ENCODE assay signal across 19 mouse cellular contexts in genomic region chr17:4954431-4954830, GRCm38 (mm10).
"Had no signal": no experiment of that assay in that cellular context is flagged by ENCODE, and none has a peak within 500 bp of the region (broad histone marks: within the 10 kb centered on the region; RNA-seq: fewer than 3 reads in every experiment).

No protein-coding gene starts in this region.

- H3K4me1 ChIP-seq: liver, embryonic 13.5 days; midbrain, embryonic 15.5 days had no signal

- H3K9ac ChIP-seq: liver, embryonic 13.5 days; midbrain, embryonic 15.5 days had no signal

- DNase-seq: kidney, adult 18-20 months; kidney, adult 9 months; kidney, postnatal 14 days; kidney, postnatal 4 days; left cerebral cortex, postnatal 4 days; liver, embryonic 13.5 days; lung, adult 2 months; lung, postnatal 14 days; lung, postnatal 4 days; right cerebral cortex, adult 18-20 months; right cerebral cortex, postnatal 14 days; right cerebral cortex, postnatal 4 days; thymus, adult 2 months; thymus, postnatal 14 days; thymus, postnatal 4 days had no signal

- H3K27ac ChIP-seq: liver, embryonic 13.5 days; midbrain, embryonic 15.5 days; stomach, postnatal 0 days had no signal

- ATAC-seq: midbrain, embryonic 15.5 days had no signal

- H3K27me3 ChIP-seq: liver, embryonic 13.5 days; midbrain, embryonic 15.5 days had no signal

- H3K36me3 ChIP-seq: liver, embryonic 13.5 days; midbrain, embryonic 15.5 days had no signal

- H3K4me3 ChIP-seq: liver, embryonic 13.5 days; midbrain, embryonic 15.5 days; myocyte had no signal

- H3K4me2 ChIP-seq: liver, embryonic 13.5 days; midbrain, embryonic 11.5 days; midbrain, embryonic 15.5 days had no signal

- H3K9me3 ChIP-seq: liver, embryonic 13.5 days; midbrain, embryonic 15.5 days had no signal
